Mouse (Mus musculus) small intestine, adult 10 weeks (tissue): ENCODE results near the gene L3mbtl3. TPM values are rescaled to one million over a fixed set of nuclear protein-coding genes. Genes with fewer than 3 reads are reported as not detected.

ENCODE experiments used
- polyA plus RNA-seq: library from polyadenylated mRNA; stranded (reverse); fragments of 350-450 nt; fragmentation: Illumina TruSeq; extraction: RNeasy Lipid Tissue Mini Kit (QIAGEN cat#74804); gene quantifications from one replicate; pipeline ENCODE4 v1.2.3, GENCODE M21; 2014; ENCODE audit warnings: low replicate concordance

L3mbtl3 gene
- polyA plus RNA-seq, result 12.1 TPM

DNA sequence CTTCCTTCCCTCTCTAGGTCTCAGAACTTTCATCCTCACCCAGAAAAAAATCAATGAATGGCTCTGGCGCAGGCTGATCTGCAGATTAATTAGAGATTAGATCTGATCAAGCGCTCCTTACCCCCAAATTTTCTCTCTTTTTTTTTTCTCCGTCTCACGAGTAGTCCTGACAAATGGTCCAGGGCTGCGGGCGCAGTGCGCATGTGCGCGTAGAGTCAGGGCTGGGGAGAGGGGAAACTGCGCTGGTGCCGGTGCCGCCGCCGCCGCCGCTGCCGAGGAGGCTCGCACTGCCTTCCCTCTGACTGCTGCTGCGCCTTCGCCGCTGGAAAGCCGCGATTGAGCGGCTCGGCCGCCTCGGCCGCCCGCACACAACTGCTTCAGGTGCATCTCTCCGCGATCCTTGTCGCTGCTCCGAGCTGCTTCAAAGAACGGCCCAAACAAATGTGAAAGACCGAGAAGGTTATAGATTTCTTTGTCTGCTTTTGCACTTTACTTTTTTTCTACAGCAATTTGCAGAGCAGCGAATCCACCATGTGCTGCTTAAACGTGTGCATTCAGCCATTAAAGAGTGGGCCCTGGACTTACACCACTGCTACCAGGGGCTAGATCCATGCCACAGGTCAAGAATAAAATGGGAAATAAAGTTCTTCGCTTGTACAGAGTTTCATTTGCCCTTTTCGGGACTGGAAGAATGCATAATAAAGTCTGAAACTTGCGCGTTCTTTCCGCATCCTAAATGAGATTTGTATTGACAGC lies at the start of gene L3mbtl3:
Gene L3mbtl3, minus strand, starts transcription at position 182 of the 756 bp plus-strand sequence.

DNA sequence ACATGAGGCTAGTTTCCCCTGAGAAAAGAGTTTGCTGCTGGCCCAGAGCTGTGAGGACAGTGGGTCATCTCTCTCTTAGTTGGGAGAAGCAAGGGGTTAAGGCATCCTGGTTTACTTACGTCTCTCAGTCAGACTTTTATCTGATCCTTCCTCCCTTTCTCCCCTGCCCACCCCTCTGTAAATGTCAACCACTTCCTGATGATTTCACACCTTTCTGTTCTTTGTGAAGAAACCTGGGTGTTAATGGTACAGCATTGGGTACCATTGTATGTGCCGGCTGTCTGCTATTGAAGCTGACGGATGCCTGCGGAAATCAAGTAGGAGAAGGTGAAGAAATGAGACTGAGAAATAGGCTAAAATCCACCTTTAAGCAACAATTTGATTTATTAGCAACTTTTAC lies 146.3 kb downstream of the L3mbtl3 start, which contains the start of gene Samd3:
Gene Samd3, plus strand, starts transcription at position 220 of the 400 bp plus-strand sequence.

Other genes starting within 250 kb of the L3mbtl3 start
- gene Samd3, start 146.3 kb downstream of the L3mbtl3 start, polyA plus RNA-seq, result not detected